Mouse (Mus musculus): ENCODE measurements around the gene Tnfrsf21. TPM values are rescaled to one million over a fixed set of nuclear protein-coding genes. Genes with fewer than 3 reads are reported as not detected.

Tnfrsf21 gene
- polyA plus RNA-seq, 1 experiment from 2014 or later, result 36.9 TPM

DNA sequence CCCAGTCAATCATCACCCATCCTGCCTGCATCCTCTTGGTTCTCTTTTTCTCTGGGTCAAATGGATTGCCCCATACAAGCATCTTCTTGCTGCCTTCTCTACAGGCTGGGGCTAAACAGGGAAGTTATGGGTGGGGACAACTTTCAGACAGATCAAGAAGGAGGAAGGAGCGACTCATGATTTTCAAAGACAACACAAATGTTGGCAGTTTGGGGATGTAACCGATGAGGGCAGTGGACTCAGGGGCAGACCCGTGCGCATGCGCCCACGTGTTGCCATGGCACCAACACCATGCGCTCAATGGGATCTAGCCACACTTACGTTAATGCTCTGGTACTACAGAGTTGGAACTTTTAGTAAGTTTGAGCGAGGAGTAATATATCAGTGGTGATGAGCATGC is 121.5 kb downstream of the Tnfrsf21 start:
- ATAC-seq (ENCODE audit: low FRiP score, low TSS enrichment) (0 out of 2 replicates have a peak, but pooled peaks have one; percentile 41), DNase-seq (ENCODE audit: low spot score) (peak; percentile 11)
- H3K27me3 ChIP-seq (ENCODE audit: control insufficient read depth, insufficient read depth, low read length), result no peaks in the 10 kb centered on the region
- H3K4me3 ChIP-seq (ENCODE audit: low read depth, low read length), result no peak overlapping the region
- no peak overlapping the region for H3K4me2 ChIP-seq (replicated peaks; ENCODE audit: low read depth)
- 93% methylated on average over 9 of the region's 9 CpGs for WGBS
- TF ChIP-seq CTCF (IDR thresholded peaks at IDR 0.05; ENCODE audit: low read depth), result no peak
- no peak for TF ChIP-seq EP300 (optimal IDR thresholded peaks at IDR 0.05)
- no peaks in the 10 kb centered on the region for H3K9me3 ChIP-seq (ENCODE audit: control insufficient read depth, low read length)
- no peak overlapping the region for H3K27ac ChIP-seq (replicated peaks)
- H3K4me1 ChIP-seq (replicated peaks; ENCODE audit: control insufficient read depth, insufficient read depth), result no peaks in the 10 kb centered on the region
- H3K36me3 ChIP-seq (ENCODE audit: control insufficient read depth, insufficient read depth, low read length), result no peaks in the 10 kb centered on the region
- no peak overlapping the region for H3K9ac ChIP-seq (ENCODE audit: low read length)

DNA sequence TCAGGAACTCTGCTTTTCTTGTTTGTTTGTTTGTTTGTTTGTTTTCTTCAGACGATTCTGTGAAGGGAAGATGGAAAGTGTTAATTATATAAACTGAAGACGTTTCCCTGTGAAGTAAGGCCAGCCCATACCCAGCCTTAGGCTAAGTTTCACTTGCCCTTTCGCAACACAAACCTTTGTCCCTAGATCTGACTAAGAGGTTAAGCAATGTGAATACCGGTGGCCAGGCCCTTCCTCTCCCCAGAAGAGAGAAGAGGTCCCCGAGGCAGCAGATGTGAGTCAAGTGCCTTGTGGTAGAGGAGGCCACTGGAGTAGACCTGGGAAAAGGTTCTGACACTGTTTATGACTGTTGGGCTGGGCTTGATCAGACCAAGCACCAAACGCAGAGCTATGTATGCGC is 122.0 kb downstream of the Tnfrsf21 start:
- Histone ChIP-seq H3K27me3 (ENCODE audit: control insufficient read depth, insufficient read depth, low read length) (no peaks in the 10 kb centered on the region), H3K9me3 (ENCODE audit: control insufficient read depth, low read length) (no peaks in the 10 kb centered on the region), H3K9ac (ENCODE audit: low read length) (no peak overlapping the region), H3K4me2 (replicated peaks; ENCODE audit: low read depth) (no peak overlapping the region), H3K36me3 (ENCODE audit: control insufficient read depth, insufficient read depth, low read length) (no peaks in the 10 kb centered on the region), H3K4me1 (replicated peaks; ENCODE audit: control insufficient read depth, insufficient read depth) (no peaks in the 10 kb centered on the region), H3K27ac (replicated peaks) (no peak overlapping the region), H3K4me3 (ENCODE audit: low read depth, low read length) (no peak overlapping the region)
- peak; percentile 89 for ATAC-seq (ENCODE audit: low FRiP score, low TSS enrichment)
- peak; percentile 58 for DNase-seq (ENCODE audit: low spot score)
- 62% methylated on average over 7 of the region's 7 CpGs for WGBS
- no peak for TF ChIP-seq EP300 (optimal IDR thresholded peaks at IDR 0.05)
- no peak for TF ChIP-seq CTCF (IDR thresholded peaks at IDR 0.05; ENCODE audit: low read depth)

Other genes with a start within 250 kb of the Tnfrsf21 start
- gene Cd2ap, start 139.9 kb upstream of the Tnfrsf21 start, polyA plus RNA-seq (2015; fragmentation: Nextera tagmentation; extraction: Ambion mirVana), result 26.3 and 29.4 TPM in 2 replicates

Measured in stomach, postnatal 0 days (tissue).